Mouse (Mus musculus): ENCODE measurements around the gene Elovl6. TPM values are rescaled to one million over a fixed set of nuclear protein-coding genes. Genes with fewer than 3 reads are reported as not detected.

Elovl6 gene
- total RNA-seq (2023): 2.2 to 3.3 TPM (median 3.2 TPM) in 4 replicates

GRCm38 (mm10) chr3:129532180-129532864 lies at the start of gene Elovl6:
TSS of gene Elovl6 (plus strand) at chr3:129532355.

Other genes starting within 250 kb of the Elovl6 start
- 0.72 TPM in 1 of 4 replicates, not detected in the others for gene Enpep, start 199.6 kb upstream of the Elovl6 start, total RNA-seq (2023)
- gene Egf, start 223.0 kb downstream of the Elovl6 start, total RNA-seq (2023): 3.4 to 6.0 TPM (median 5.3 TPM) in 4 replicates

All from B cell, adult 62 days (primary cell).